In genomic region chr14:121457536-121457935, GRCm38 (mm10) we compare ENCODE assay signal across 27 mouse cellular contexts. TPM values are rescaled to one million over a fixed set of nuclear protein-coding genes. Genes with fewer than 3 reads are reported as not detected.
"Had no signal": no experiment of that assay in that cellular context is flagged by ENCODE, and none has a peak within 500 bp of the region (broad histone marks: within the 10 kb centered on the region; RNA-seq: fewer than 3 reads in every experiment).

No protein-coding gene starts in this region.

- H3K36me3 ChIP-seq: heart, embryonic 10.5 days; heart, embryonic 13.5 days; heart, embryonic 15.5 days; hindbrain, embryonic 13.5 days; hindbrain, embryonic 15.5 days; kidney, embryonic 15.5 days; limb, embryonic 13.5 days; limb, embryonic 15.5 days; liver, embryonic 12.5 days had no signal

- H3K9ac ChIP-seq: heart, embryonic 13.5 days; heart, embryonic 15.5 days; hindbrain, embryonic 13.5 days; hindbrain, embryonic 15.5 days; kidney, embryonic 15.5 days; limb, embryonic 13.5 days; limb, embryonic 15.5 days; liver, embryonic 12.5 days had no signal

- H3K4me3 ChIP-seq: heart, embryonic 10.5 days; heart, embryonic 13.5 days; heart, embryonic 15.5 days; hindbrain, embryonic 13.5 days; hindbrain, embryonic 15.5 days; kidney, embryonic 15.5 days; limb, embryonic 13.5 days; limb, embryonic 15.5 days; liver, embryonic 12.5 days had no signal

- H3K27me3 ChIP-seq: heart, embryonic 13.5 days; heart, embryonic 15.5 days; hindbrain, embryonic 13.5 days; hindbrain, embryonic 15.5 days; kidney, embryonic 15.5 days; limb, embryonic 13.5 days; limb, embryonic 15.5 days had no signal

- H3K27ac ChIP-seq: heart, embryonic 10.5 days; heart, embryonic 13.5 days; heart, embryonic 15.5 days; hindbrain, embryonic 13.5 days; hindbrain, embryonic 15.5 days; hindbrain, postnatal 0 days; kidney, embryonic 15.5 days; kidney, postnatal 0 days; limb, embryonic 13.5 days; limb, embryonic 15.5 days; liver, embryonic 12.5 days had no signal

- DNase-seq: gastrocnemius, postnatal 14 days; gastrocnemius, postnatal 36 days; heart, adult 18-20 months; heart, postnatal 14 days; heart, postnatal 36 days; kidney, adult 11 months; kidney, adult 2 months; kidney, adult 9 months; kidney, postnatal 14 days; kidney, postnatal 36 days; layer of hippocampus, adult 9-11 months; layer of hippocampus, postnatal 36 days; left cerebral cortex, postnatal 4 days had no signal

- ATAC-seq: hindbrain, postnatal 0 days; intestine, embryonic 16.5 days; liver, embryonic 12.5 days had no signal

- H3K9me3 ChIP-seq: heart, embryonic 10.5 days; hindbrain, embryonic 15.5 days; limb, embryonic 15.5 days; liver, embryonic 12.5 days had no signal

- H3K4me2 ChIP-seq: heart, embryonic 13.5 days; heart, embryonic 15.5 days; hindbrain, embryonic 13.5 days; hindbrain, embryonic 15.5 days; kidney, embryonic 15.5 days; limb, embryonic 13.5 days; limb, embryonic 15.5 days; liver, embryonic 12.5 days had no signal

- H3K4me1 ChIP-seq: hindbrain, embryonic 13.5 days; hindbrain, embryonic 15.5 days; limb, embryonic 13.5 days had no signal

RNA-seq across cellular contexts. Expression of gene Slc15a1, which starts 47.5 kb away (rescaled TPM):
- polyA plus RNA-seq: heart, embryonic 10.5 days; heart, embryonic 13.5 days; hindbrain, embryonic 13.5 days; limb, embryonic 11.5 days; limb, embryonic 13.5 days; liver, adult 2 months; liver, embryonic 12.5 days had no signal
